Mouse (Mus musculus) midbrain, embryonic 16.5 days (tissue): Measurements from ENCODE around the gene Il34. TPM values are rescaled to one million over a fixed set of nuclear protein-coding genes. Genes with fewer than 3 reads are reported as not detected.
A peak's percentile ranks its signal among the peaks of the same experiment; 100 is the strongest.

ENCODE experiments used
- ATAC-seq: fragments of 200-750 bp; cut with Nextera tagmentation; 2 replicates; pipeline ENCODE4 v1.8.0; 2017; ENCODE audit warnings: moderate TSS enrichment
- H3K27ac ChIP-seq: fragments of 300-500 bp; sonication (generic); 2 replicates; pipeline ENCODE4 v1.5.1; 2014; ENCODE audit warnings: mild to moderate bottlenecking, low read length, mixed read lengths
- H3K27me3 ChIP-seq: fragments of 300-500 bp; sonication (generic); 2 replicates; pipeline ENCODE4 v1.6.1; 2014; ENCODE audit warnings: low read depth, low read length, mixed read lengths; ENCODE audit not compliant: control insufficient read depth, insufficient read depth
- H3K36me3 ChIP-seq: fragments of 300-500 bp; sonication (generic); 2 replicates; pipeline ENCODE4 v1.6.1; 2014; ENCODE audit warnings: mild to moderate bottlenecking, low read length, moderate library complexity, mixed read lengths; ENCODE audit not compliant: control insufficient read depth, insufficient read depth
- H3K4me1 ChIP-seq: fragments of 300-500 bp; sonication (generic); 2 replicates; pipeline ENCODE4 v1.6.1; 2014; ENCODE audit warnings: mild to moderate bottlenecking, low read length, mixed read lengths; ENCODE audit not compliant: control insufficient read depth, insufficient read depth
- H3K4me2 ChIP-seq: fragments of 300-500 bp; sonication (generic); 2 replicates; pipeline ENCODE4 v1.6.1; 2014; ENCODE audit warnings: mild to moderate bottlenecking, low read length, mixed read lengths
- H3K4me3 ChIP-seq: fragments of 300-500 bp; sonication (generic); 2 replicates; pipeline ENCODE4 v1.5.1; 2014; ENCODE audit warnings: low read depth, mild to moderate bottlenecking, low read length, moderate library complexity, mixed read lengths
- H3K9ac ChIP-seq: fragments of 300-500 bp; sonication (generic); 2 replicates; pipeline ENCODE4 v1.6.1; 2014; ENCODE audit warnings: low read depth, low read length, mixed read lengths
- H3K9me3 ChIP-seq: fragments of 300-500 bp; sonication (generic); replicated peaks from 2 replicates; pipeline ENCODE4 v1.6.1; 2014; ENCODE audit warnings: mild to moderate bottlenecking, low read length, mixed read lengths; ENCODE audit not compliant: control insufficient read depth, poor library complexity, severe bottlenecking
- WGBS: fragments of 180-500 bp; shearing (Covaris S2); extraction: QIAGEN DNeasy Blood & Tissue Kit; methylation state at CpG from one replicate; pipeline ENCODE4 v1.1.7; 2014; 5-methylcytosine and 5-hydroxymethylcytosine counted together
- polyA plus RNA-seq: library from polyadenylated mRNA; unstranded; fragments of >200 nt; fragmentation: Nextera tagmentation; extraction: Ambion mirVana; gene quantifications from 2 replicates; pipeline ENCODE4 v1.2.1, GENCODE M21; 2015

Il34 gene
- polyA plus RNA-seq, result 6.9 and 7.7 TPM in 2 replicates

GRCm38 (mm10) chr8:110805669-110806068 is at the start of gene Il34:
Gene Il34, minus strand, starts transcription at chr8:110805924.
- Histone ChIP-seq H3K36me3 (peaks cover 2% of the 10 kb centered on the region; the same call in 1 of the 2 replicates), H3K9me3 (no peaks in the 10 kb centered on the region), H3K9ac (no peak within 1 kb of the TSS), H3K27me3 (no peaks in the 10 kb centered on the region), H3K4me1 (no peaks in the 10 kb centered on the region), H3K4me3 (no peak within 1 kb of the TSS), H3K27ac (no peak within 1 kb of the TSS), H3K4me2 (no peak within 1 kb of the TSS)
- ATAC-seq, result no peak
- 42% methylated on average over 12 of the region's 12 CpGs for WGBS

GRCm38 (mm10) chr8:110851186-110851585 is 45.5 kb upstream of the Il34 start:
- H3K36me3 ChIP-seq, result peaks cover 27% of the 10 kb centered on the region
- WGBS, result 96% methylated on average over 10 of the region's 10 CpGs
- no peak for ATAC-seq
- H3K27ac ChIP-seq, result no peak overlapping the region
- H3K9ac ChIP-seq, result no peak overlapping the region
- H3K4me1 ChIP-seq, result peaks cover 9% of the 10 kb centered on the region
- no peaks in the 10 kb centered on the region for H3K9me3 ChIP-seq
- H3K4me2 ChIP-seq, result no peak overlapping the region
- no peaks in the 10 kb centered on the region for H3K27me3 ChIP-seq
- no peak overlapping the region for H3K4me3 ChIP-seq

- H3K36me3 ChIP-seq, result peaks cover 18% of the 10 kb centered on the region
- H3K27me3 ChIP-seq, result no peaks in the 10 kb centered on the region
- H3K9me3 ChIP-seq, result no peaks in the 10 kb centered on the region
- peaks cover 26% of the 10 kb centered on the region for H3K4me1 ChIP-seq
- H3K4me3 ChIP-seq, result peak overlapping the region; percentile 87
- peak overlapping the region; percentile 70 for H3K4me2 ChIP-seq
- ATAC-seq, result no peak
- H3K27ac ChIP-seq, result no peak overlapping the region
- WGBS, result 57% methylated on average over 14 of the region's 14 CpGs
- peak overlapping the region; percentile 85 for H3K9ac ChIP-seq
Observed at GRCm38 (mm10) chr8:110847645-110848495, 42.1 kb upstream of the Il34 start.

GRCm38 (mm10) chr8:110847171-110847549 is 41.4 kb upstream of the Il34 start:
- H3K9ac ChIP-seq, result peak overlapping the region; percentile 85
- H3K36me3 ChIP-seq, result peaks cover 13% of the 10 kb centered on the region
- H3K27ac ChIP-seq, result peak overlapping the region; percentile 84
- WGBS, result 2% methylated on average over 13 of the region's 13 CpGs
- no peaks in the 10 kb centered on the region for H3K27me3 ChIP-seq
- peaks cover 26% of the 10 kb centered on the region for H3K4me1 ChIP-seq
- H3K4me3 ChIP-seq, result peak overlapping the region; percentile 87
- H3K9me3 ChIP-seq, result no peaks in the 10 kb centered on the region
- peak overlapping the region; percentile 70 for H3K4me2 ChIP-seq
- peak; percentile 60; the same call in 1 of the 2 replicates for ATAC-seq

GRCm38 (mm10) chr8:110846405-110847170 is 40.9 kb upstream of the Il34 start, which contains the start of the genes Cog4 and Sf3b3:
Gene Cog4, plus strand, starts transcription at chr8:110846600.
Gene Sf3b3, minus strand, starts transcription at chr8:110846787.
- under 1% methylated on average over 53 of the region's 53 CpGs for WGBS
- Histone ChIP-seq H3K4me2 (peak within 1 kb of the TSS; percentile 83), H3K27me3 (no peaks in the 10 kb centered on the region), H3K36me3 (peaks cover 13% of the 10 kb centered on the region), H3K4me1 (peaks cover 26% of the 10 kb centered on the region), H3K27ac (peak within 1 kb of the TSS; percentile 84), H3K9me3 (no peaks in the 10 kb centered on the region), H3K4me3 (peak within 1 kb of the TSS; percentile 87), H3K9ac (peak within 1 kb of the TSS; percentile 88)
- peak; percentile 89 for ATAC-seq

GRCm38 (mm10) chr8:110845821-110846404 is 40.2 kb upstream of the Il34 start:
- Histone ChIP-seq H3K9ac (peak overlapping the region; percentile 88), H3K9me3 (no peaks in the 10 kb centered on the region), H3K27me3 (no peaks in the 10 kb centered on the region), H3K4me3 (peak overlapping the region; percentile 87), H3K27ac (peak overlapping the region; percentile 84), H3K4me1 (peaks cover 26% of the 10 kb centered on the region), H3K36me3 (peaks cover 17% of the 10 kb centered on the region), H3K4me2 (peak overlapping the region; percentile 83)
- 11% methylated on average over 17 of the region's 17 CpGs for whole genome bisulfite sequencing
- no peak for ATAC-seq

GRCm38 (mm10) chr8:110844941-110845340 is 39.2 kb upstream of the Il34 start:
- peak overlapping the region; percentile 83 for H3K4me2 ChIP-seq
- peaks cover 26% of the 10 kb centered on the region for H3K4me1 ChIP-seq
- WGBS, result 83% methylated on average over 3 of the region's 3 CpGs
- H3K9ac ChIP-seq, result no peak overlapping the region
- no peak for ATAC-seq
- no peaks in the 10 kb centered on the region for H3K9me3 ChIP-seq
- no peak overlapping the region for H3K27ac ChIP-seq
- H3K36me3 ChIP-seq, result peaks cover 25% of the 10 kb centered on the region
- H3K4me3 ChIP-seq, result no peak overlapping the region
- no peaks in the 10 kb centered on the region for H3K27me3 ChIP-seq

- no peak overlapping the region for H3K9ac ChIP-seq
- no peak overlapping the region for H3K4me2 ChIP-seq
- 92% methylated on average over 5 of the region's 5 CpGs for WGBS
- no peaks in the 10 kb centered on the region for H3K9me3 ChIP-seq
- peaks cover 35% of the 10 kb centered on the region for H3K36me3 ChIP-seq
- H3K4me3 ChIP-seq, result no peak overlapping the region
- H3K4me1 ChIP-seq, result peaks cover 26% of the 10 kb centered on the region
- H3K27me3 ChIP-seq, result no peaks in the 10 kb centered on the region
- ATAC-seq, result no peak
- no peak overlapping the region for H3K27ac ChIP-seq
Observed at GRCm38 (mm10) chr8:110843207-110843606, 37.5 kb upstream of the Il34 start.
